Mouse (Mus musculus): ENCODE measurements around the gene Dcun1d2. TPM values are rescaled to one million over a fixed set of nuclear protein-coding genes. Genes with fewer than 3 reads are reported as not detected.

Dcun1d2 gene
- polyA plus RNA-seq, 1 experiment: 13.2 TPM

GRCm38 (mm10) chr8:13226288-13226687, 61.6 kb downstream of the Dcun1d2 start:
- DNase-seq (ENCODE audit: low read depth in 1 of 2, low spot score in 2 of 2): no peak
- TF ChIP-seq CTCF (IDR thresholded peaks at IDR 0.05; ENCODE audit: extremely low read depth, insufficient read depth, insufficient read length, insufficient replicate concordance) (no peak), POLR2A (IDR thresholded peaks at IDR 0.05; ENCODE audit: low read depth, low read length) (no peak)
- Histone ChIP-seq H3K27me3 (ENCODE audit: control insufficient read depth, insufficient read depth, low read length) (no peaks in the 10 kb centered on the region), H3K36me3 (ENCODE audit: control insufficient read depth, insufficient read depth, low read length) (no peaks in the 10 kb centered on the region), H3K4me3 (ENCODE audit: extremely low read depth, insufficient read depth, insufficient read length) (no peak overlapping the region), H3K27ac (ENCODE audit: insufficient read depth, low read length) (no peak overlapping the region), H3K4me1 (ENCODE audit: control insufficient read depth, insufficient read depth, insufficient read length) (no peaks in the 10 kb centered on the region)
- 66% methylated on average over 6 of the region's 6 CpGs for WGBS

DNA sequence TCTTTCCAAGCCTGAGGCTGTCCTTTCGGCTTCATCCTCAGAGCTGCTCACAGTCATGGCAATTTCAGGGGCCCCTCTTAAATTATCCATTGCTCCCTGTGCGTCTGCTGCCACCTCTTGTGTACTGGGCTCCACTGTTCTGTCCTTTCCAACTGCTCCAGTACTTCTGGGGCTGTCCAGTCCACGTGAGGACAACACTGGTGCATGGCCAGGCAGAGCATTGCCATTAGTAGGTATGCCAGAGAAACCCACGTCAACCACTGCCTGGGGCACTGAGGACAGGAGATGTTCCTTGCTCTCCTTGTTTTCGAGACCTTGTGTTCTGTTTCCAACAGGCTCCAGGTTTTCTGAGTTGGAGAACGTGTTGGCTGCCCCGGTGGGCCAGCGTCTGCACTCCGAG, 63.5 kb downstream of the Dcun1d2 start:
- Histone ChIP-seq H3K4me1 (ENCODE audit: control insufficient read depth, insufficient read depth, insufficient read length) (no peaks in the 10 kb centered on the region), H3K36me3 (ENCODE audit: control insufficient read depth, insufficient read depth, low read length) (no peaks in the 10 kb centered on the region), H3K4me3 (ENCODE audit: extremely low read depth, insufficient read depth, insufficient read length) (no peak overlapping the region), H3K27me3 (ENCODE audit: control insufficient read depth, insufficient read depth, low read length) (no peaks in the 10 kb centered on the region), H3K27ac (ENCODE audit: insufficient read depth, low read length) (no peak overlapping the region)
- 81% methylated on average over 9 of the region's 9 CpGs for WGBS
- TF ChIP-seq CTCF (IDR thresholded peaks at IDR 0.05; ENCODE audit: extremely low read depth, insufficient read depth, insufficient read length, insufficient replicate concordance): no peak
- TF ChIP-seq POLR2A (IDR thresholded peaks at IDR 0.05; ENCODE audit: low read depth, low read length): no peak
- no peak for DNase-seq (ENCODE audit: low read depth in 1 of 2, low spot score in 2 of 2)

DNA sequence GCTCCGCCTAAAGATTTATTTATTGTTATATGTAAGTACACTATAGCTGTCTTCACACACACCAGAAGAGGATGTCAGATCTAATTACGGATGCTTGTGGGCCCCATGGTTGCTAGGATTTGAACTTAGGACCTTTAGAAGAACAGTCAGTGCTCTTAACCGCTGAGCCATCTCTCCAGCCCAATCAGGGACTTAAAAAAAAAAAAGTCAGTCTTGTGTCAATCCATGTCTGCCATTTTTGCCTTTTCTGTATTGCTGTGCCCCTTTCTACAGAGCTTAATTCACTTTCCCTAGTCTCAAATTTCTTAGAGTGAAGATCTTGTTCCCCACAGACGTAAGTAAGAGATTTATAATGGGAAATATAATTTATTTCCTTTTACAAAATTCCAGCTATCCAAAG, 69.5 kb downstream of the Dcun1d2 start:
- no peak for DNase-seq (ENCODE audit: low read depth in 1 of 2, low spot score in 2 of 2)
- TF ChIP-seq CTCF (IDR thresholded peaks at IDR 0.05; ENCODE audit: extremely low read depth, insufficient read depth, insufficient read length, insufficient replicate concordance) (no peak), POLR2A (IDR thresholded peaks at IDR 0.05; ENCODE audit: low read depth, low read length) (no peak)
- Histone ChIP-seq H3K4me1 (ENCODE audit: control insufficient read depth, insufficient read depth, insufficient read length) (peaks cover 9% of the 10 kb centered on the region; the same call in 1 of the 2 replicates), H3K27me3 (ENCODE audit: control insufficient read depth, insufficient read depth, low read length) (no peaks in the 10 kb centered on the region), H3K36me3 (ENCODE audit: control insufficient read depth, insufficient read depth, low read length) (no peaks in the 10 kb centered on the region), H3K4me3 (ENCODE audit: extremely low read depth, insufficient read depth, insufficient read length) (no peak overlapping the region), H3K27ac (ENCODE audit: insufficient read depth, low read length) (no peak overlapping the region)
- WGBS: 87% methylated on average over 4 of the region's 4 CpGs

DNA sequence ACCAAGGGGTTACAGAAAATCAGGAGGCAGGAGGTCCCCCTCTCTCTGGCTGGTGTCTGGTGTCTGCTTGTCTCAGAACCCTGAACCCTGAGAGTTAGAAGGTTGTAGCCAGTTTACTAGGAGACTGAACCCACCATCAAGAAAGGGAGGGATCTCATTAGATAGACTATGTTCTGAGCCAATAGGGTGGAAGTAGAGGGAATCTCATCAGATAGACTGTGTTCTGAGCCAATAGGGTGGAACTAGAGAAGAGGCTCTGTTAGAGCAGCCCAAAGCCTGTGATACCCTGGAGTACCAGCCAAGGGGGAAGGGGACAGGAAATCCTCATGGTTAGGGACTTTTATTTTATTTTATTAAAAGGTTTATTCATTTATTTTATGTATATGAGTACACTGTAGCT, 69.9 kb downstream of the Dcun1d2 start:
- peaks cover 14% of the 10 kb centered on the region; the same call in 1 of the 2 replicates for H3K4me1 ChIP-seq (ENCODE audit: control insufficient read depth, insufficient read depth, insufficient read length)
- H3K27ac ChIP-seq (ENCODE audit: insufficient read depth, low read length): no peak overlapping the region
- H3K27me3 ChIP-seq (ENCODE audit: control insufficient read depth, insufficient read depth, low read length): no peaks in the 10 kb centered on the region
- TF ChIP-seq POLR2A (IDR thresholded peaks at IDR 0.05; ENCODE audit: low read depth, low read length) (no peak), CTCF (IDR thresholded peaks at IDR 0.05; ENCODE audit: extremely low read depth, insufficient read depth, insufficient read length, insufficient replicate concordance) (no peak)
- H3K4me3 ChIP-seq (ENCODE audit: extremely low read depth, insufficient read depth, insufficient read length): no peak overlapping the region
- no peaks in the 10 kb centered on the region for H3K36me3 ChIP-seq (ENCODE audit: control insufficient read depth, insufficient read depth, low read length)
- DNase-seq (ENCODE audit: low read depth in 1 of 2, low spot score in 2 of 2): no peak

DNA sequence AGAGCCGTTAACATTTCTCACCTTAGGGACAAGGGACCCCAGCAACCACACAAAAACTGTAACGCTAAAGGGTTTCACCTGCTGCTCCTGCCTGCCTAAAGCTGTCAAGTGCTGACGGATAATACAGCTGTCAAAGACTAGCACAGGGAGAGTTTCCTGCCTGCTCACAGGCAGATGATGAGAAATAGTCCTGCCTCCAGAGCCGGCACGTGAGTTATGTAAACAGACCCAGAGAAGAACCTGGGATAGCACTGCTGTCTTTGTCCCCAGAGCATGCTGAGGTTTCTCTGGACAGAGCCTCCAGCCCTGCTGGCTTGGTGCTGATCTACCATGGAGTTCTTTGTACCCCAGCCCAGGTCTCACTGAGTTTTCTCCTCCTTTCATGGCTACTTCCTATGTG, 70.8 kb downstream of the Dcun1d2 start:
- H3K27ac ChIP-seq (ENCODE audit: insufficient read depth, low read length): no peak overlapping the region
- H3K4me3 ChIP-seq (ENCODE audit: extremely low read depth, insufficient read depth, insufficient read length): no peak overlapping the region
- TF ChIP-seq POLR2A (IDR thresholded peaks at IDR 0.05; ENCODE audit: low read depth, low read length) (no peak), CTCF (IDR thresholded peaks at IDR 0.05; ENCODE audit: extremely low read depth, insufficient read depth, insufficient read length, insufficient replicate concordance) (no peak)
- no peaks in the 10 kb centered on the region for H3K27me3 ChIP-seq (ENCODE audit: control insufficient read depth, insufficient read depth, low read length)
- peaks cover 14% of the 10 kb centered on the region; the same call in 1 of the 2 replicates for H3K4me1 ChIP-seq (ENCODE audit: control insufficient read depth, insufficient read depth, insufficient read length)
- WGBS: 82% methylated on average over 5 of the region's 5 CpGs
- no peak for DNase-seq (ENCODE audit: low read depth in 1 of 2, low spot score in 2 of 2)
- no peaks in the 10 kb centered on the region for H3K36me3 ChIP-seq (ENCODE audit: control insufficient read depth, insufficient read depth, low read length)

DNA sequence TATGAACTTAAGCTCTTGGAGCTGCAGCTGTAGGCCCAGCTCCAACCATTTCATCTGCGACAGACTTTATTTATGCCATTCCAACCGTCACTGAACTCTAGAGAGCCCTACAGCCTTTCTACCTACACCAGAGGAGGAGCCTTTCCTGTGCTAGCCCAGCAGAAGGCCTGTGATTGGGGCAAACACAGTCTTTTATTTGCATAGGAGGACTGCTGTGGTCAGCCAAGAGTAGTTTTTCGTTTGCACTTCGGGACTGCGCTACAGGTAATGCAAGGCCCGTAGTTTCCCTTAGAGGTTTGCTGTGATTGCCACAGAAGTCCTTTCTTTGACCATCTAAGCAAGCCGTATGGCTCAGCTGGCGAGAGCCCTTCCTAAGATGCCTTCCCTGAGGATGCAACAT, 71.5 kb downstream of the Dcun1d2 start:
- H3K4me1 ChIP-seq (ENCODE audit: control insufficient read depth, insufficient read depth, insufficient read length): peaks cover 14% of the 10 kb centered on the region; the same call in 1 of the 2 replicates
- TF ChIP-seq CTCF (IDR thresholded peaks at IDR 0.05; ENCODE audit: extremely low read depth, insufficient read depth, insufficient read length, insufficient replicate concordance) (no peak), POLR2A (IDR thresholded peaks at IDR 0.05; ENCODE audit: low read depth, low read length) (no peak)

GRCm38 (mm10) chr8:13213479-13214268, 74.3 kb downstream of the Dcun1d2 start:
- peaks cover 14% of the 10 kb centered on the region; the same call in 1 of the 2 replicates for H3K4me1 ChIP-seq (ENCODE audit: control insufficient read depth, insufficient read depth, insufficient read length)
- WGBS: 4% methylated on average over 10 of the region's 10 CpGs
- peak; percentile 68 to 77 for DNase-seq (ENCODE audit: low read depth in 1 of 2, low spot score in 2 of 2)
- peak; percentile 69; the same call in 1 of the 2 replicates for TF ChIP-seq CTCF (IDR thresholded peaks at IDR 0.05; ENCODE audit: extremely low read depth, insufficient read depth, insufficient read length, insufficient replicate concordance)
- TF ChIP-seq POLR2A (IDR thresholded peaks at IDR 0.05; ENCODE audit: low read depth, low read length): no peak
- H3K27ac ChIP-seq (ENCODE audit: insufficient read depth, low read length): 0 out of 2 replicates have a peak overlapping the region, but pooled peaks have one; percentile 25
- H3K4me3 ChIP-seq (ENCODE audit: extremely low read depth, insufficient read depth, insufficient read length): no peak overlapping the region
- H3K27me3 ChIP-seq (ENCODE audit: control insufficient read depth, insufficient read depth, low read length): no peaks in the 10 kb centered on the region
- H3K36me3 ChIP-seq (ENCODE audit: control insufficient read depth, insufficient read depth, low read length): no peaks in the 10 kb centered on the region

More for the DNA sequence above, 71.5 kb downstream of the Dcun1d2 start:
- Histone ChIP-seq H3K4me3 (ENCODE audit: extremely low read depth, insufficient read depth, insufficient read length) (no peak overlapping the region), H3K36me3 (ENCODE audit: control insufficient read depth, insufficient read depth, low read length) (no peaks in the 10 kb centered on the region), H3K27me3 (ENCODE audit: control insufficient read depth, insufficient read depth, low read length) (no peaks in the 10 kb centered on the region), H3K27ac (ENCODE audit: insufficient read depth, low read length) (no peak overlapping the region)
- 84% methylated on average over 8 of the region's 8 CpGs for WGBS
- no peak for DNase-seq (ENCODE audit: low read depth in 1 of 2, low spot score in 2 of 2)
